Mouse (Mus musculus): ENCODE data around the gene Rsl24d1.

GRCm38 (mm10) chr9:73067086-73067485, 46.1 kb upstream of the Rsl24d1 start:
- TF ChIP-seq CTCF (IDR thresholded peaks at IDR 0.05) (no peak), EP300 (IDR thresholded peaks at IDR 0.05; ENCODE audit: insufficient read depth, low read depth, low read length) (no peak)
